Mouse (Mus musculus) stomach, embryonic 16.5 days (tissue): ENCODE measurements around the gene Ccl7. TPM values are rescaled to one million over a fixed set of nuclear protein-coding genes. Genes with fewer than 3 reads are reported as not detected.

Experiments used
- ATAC-seq: fragments of 200-750 bp; cut with Nextera tagmentation; 2 replicates; pipeline ENCODE4 v1.8.0; 2017; ENCODE audit warnings: moderate number of reproducible peaks, moderate TSS enrichment; ENCODE audit not compliant: insufficient read depth, low FRiP score
- H3K27ac ChIP-seq: fragments of 300-500 bp; sonication (generic); 2 replicates; pipeline ENCODE4 v1.5.1; 2014; ENCODE audit warnings: low read length
- H3K27me3 ChIP-seq: fragments of 300-500 bp; sonication (generic); 2 replicates; pipeline ENCODE4 v1.6.1; 2014; ENCODE audit warnings: low read length, control low read depth, mixed read lengths; ENCODE audit not compliant: control insufficient read depth, insufficient read depth
- H3K36me3 ChIP-seq: fragments of 300-500 bp; sonication (generic); 2 replicates; pipeline ENCODE4 v1.6.1; 2014; ENCODE audit warnings: low read length; ENCODE audit not compliant: control insufficient read depth, insufficient read depth
- H3K4me1 ChIP-seq: fragments of 300-500 bp; sonication (generic); 2 replicates; pipeline ENCODE4 v1.6.1; 2014; ENCODE audit warnings: low read length, control low read depth, mixed read lengths; ENCODE audit not compliant: control insufficient read depth, insufficient read depth
- H3K4me2 ChIP-seq: fragments of 300-500 bp; sonication (generic); 2 replicates; pipeline ENCODE4 v1.6.1; 2014; ENCODE audit warnings: low read depth, low read length, mixed read lengths
- H3K4me3 ChIP-seq: fragments of 300-500 bp; sonication (generic); replicated peaks from 2 replicates; pipeline ENCODE4 v1.5.1; 2014; ENCODE audit warnings: mild to moderate bottlenecking, low read length
- H3K9ac ChIP-seq: fragments of 300-500 bp; sonication (generic); 2 replicates; pipeline ENCODE4 v1.6.1; 2014; ENCODE audit warnings: low read length
- H3K9me3 ChIP-seq: fragments of 300-500 bp; sonication (generic); replicated peaks from 2 replicates; pipeline ENCODE4 v1.6.1; 2016; ENCODE audit warnings: low read length, control low read depth; ENCODE audit not compliant: control insufficient read depth
- WGBS: fragments of 180-500 bp; shearing (Covaris S2); extraction: QIAGEN DNeasy Blood & Tissue Kit; methylation state at CpG from one replicate; pipeline ENCODE4 v1.1.7; 2014; 5-methylcytosine and 5-hydroxymethylcytosine counted together
- polyA plus RNA-seq: library from polyadenylated mRNA; unstranded; fragments of >200 nt; fragmentation: Nextera tagmentation; extraction: Ambion mirVana; gene quantifications from 2 replicates; pipeline ENCODE4 v1.2.1, GENCODE M21; 2015

Gene Ccl7
- polyA plus RNA-seq, 1 experiment from 2014 or later = 1.8 TPM

- Histone ChIP-seq H3K27me3 (no peaks in the 10 kb centered on the region), H3K9me3 (no peaks in the 10 kb centered on the region), H3K27ac (no peak overlapping the region), H3K36me3 (no peaks in the 10 kb centered on the region), H3K9ac (no peak overlapping the region), H3K4me1 (no peaks in the 10 kb centered on the region), H3K4me3 (no peak overlapping the region), H3K4me2 (no peak overlapping the region)
- WGBS = 38% methylated on average over 6 of the region's 6 CpGs
- ATAC-seq = no peak
These were observed 2.4 kb downstream of the Ccl7 start for GRCm38 (mm10) chr11:82047746-82048415.

- no peak overlapping the region for H3K9ac ChIP-seq
- no peaks in the 10 kb centered on the region for H3K9me3 ChIP-seq
- ATAC-seq = no peak
- no peaks in the 10 kb centered on the region for H3K27me3 ChIP-seq
- WGBS = 74% methylated on average over 7 of the region's 7 CpGs
- no peak overlapping the region for H3K27ac ChIP-seq
- no peaks in the 10 kb centered on the region for H3K36me3 ChIP-seq
- H3K4me1 ChIP-seq = no peaks in the 10 kb centered on the region
- no peak overlapping the region for H3K4me3 ChIP-seq
- no peak overlapping the region for H3K4me2 ChIP-seq
These were observed 8.3 kb downstream of the Ccl7 start for GRCm38 (mm10) chr11:82053849-82054248.

GRCm38 (mm10) chr11:82057646-82058045, 12.1 kb downstream of the Ccl7 start, which contains the start of gene Ccl11:
Ccl11 (plus strand) TSS chr11:82057823.
- Histone ChIP-seq H3K36me3 (no peaks in the 10 kb centered on the region), H3K4me2 (peak within 1 kb of the TSS; percentile 34), H3K9me3 (no peaks in the 10 kb centered on the region), H3K4me1 (no peaks in the 10 kb centered on the region), H3K9ac (peak within 1 kb of the TSS; percentile 54), H3K27ac (no peak within 1 kb of the TSS), H3K4me3 (peak within 1 kb of the TSS; percentile 29), H3K27me3 (no peaks in the 10 kb centered on the region)
- peak; percentile 47; the same call in 1 of the 2 replicates for ATAC-seq
- WGBS = 56% methylated on average over 6 of the region's 6 CpGs

- H3K4me1 ChIP-seq = no peaks in the 10 kb centered on the region
- WGBS = 71% methylated on average over 3 of the region's 3 CpGs
- no peak overlapping the region for H3K4me2 ChIP-seq
- no peak overlapping the region for H3K9ac ChIP-seq
- no peak overlapping the region for H3K27ac ChIP-seq
- no peak for ATAC-seq
- H3K9me3 ChIP-seq = no peaks in the 10 kb centered on the region
- no peak overlapping the region for H3K4me3 ChIP-seq
- H3K27me3 ChIP-seq = no peaks in the 10 kb centered on the region
- no peaks in the 10 kb centered on the region for H3K36me3 ChIP-seq
These were observed 16.7 kb downstream of the Ccl7 start for GRCm38 (mm10) chr11:82062226-82062625.

- Histone ChIP-seq H3K9ac (no peak overlapping the region), H3K36me3 (no peaks in the 10 kb centered on the region), H3K9me3 (no peaks in the 10 kb centered on the region), H3K4me3 (no peak overlapping the region), H3K27me3 (no peaks in the 10 kb centered on the region), H3K4me2 (no peak overlapping the region), H3K4me1 (no peaks in the 10 kb centered on the region), H3K27ac (no peak overlapping the region)
- ATAC-seq = no peak
- WGBS = 65% methylated on average over 2 of the region's 2 CpGs
These were observed 17.9 kb downstream of the Ccl7 start for GRCm38 (mm10) chr11:82063454-82063853.

GRCm38 (mm10) chr11:82066953-82067571, 21.6 kb downstream of the Ccl7 start:
- no peak overlapping the region for H3K27ac ChIP-seq
- 76% methylated on average over 7 of the region's 7 CpGs for WGBS
- no peaks in the 10 kb centered on the region for H3K36me3 ChIP-seq
- H3K9me3 ChIP-seq = no peaks in the 10 kb centered on the region
- H3K4me1 ChIP-seq = 0 out of 2 replicates have a peak, but pooled peaks cover 5% of the 10 kb centered on the region
- H3K4me2 ChIP-seq = no peak overlapping the region
- no peak overlapping the region for H3K9ac ChIP-seq
- H3K4me3 ChIP-seq = no peak overlapping the region
- ATAC-seq = no peak
- H3K27me3 ChIP-seq = no peaks in the 10 kb centered on the region

- Histone ChIP-seq H3K4me3 (no peak overlapping the region), H3K27ac (peak overlapping the region; percentile 29; the same call in 1 of the 2 replicates), H3K9me3 (no peaks in the 10 kb centered on the region), H3K4me2 (no peak overlapping the region), H3K36me3 (no peaks in the 10 kb centered on the region), H3K27me3 (no peaks in the 10 kb centered on the region), H3K4me1 (0 out of 2 replicates have a peak, but pooled peaks cover 5% of the 10 kb centered on the region), H3K9ac (no peak overlapping the region)
- WGBS = 77% methylated on average over 3 of the region's 3 CpGs
- ATAC-seq = no peak
These were observed 25.6 kb downstream of the Ccl7 start for GRCm38 (mm10) chr11:82071076-82071475.

GRCm38 (mm10) chr11:82072374-82072773, 26.9 kb downstream of the Ccl7 start:
- ATAC-seq = no peak
- no peak overlapping the region for H3K4me3 ChIP-seq
- H3K9me3 ChIP-seq = no peaks in the 10 kb centered on the region
- H3K9ac ChIP-seq = no peak overlapping the region
- H3K4me1 ChIP-seq = 0 out of 2 replicates have a peak, but pooled peaks cover 5% of the 10 kb centered on the region
- H3K36me3 ChIP-seq = no peaks in the 10 kb centered on the region
- no peak overlapping the region for H3K27ac ChIP-seq
- no peak overlapping the region for H3K4me2 ChIP-seq
- 79% methylated on average over 1 of the region's 1 CpGs for WGBS
- H3K27me3 ChIP-seq = no peaks in the 10 kb centered on the region

- H3K4me3 ChIP-seq = no peak overlapping the region
- no peak for ATAC-seq
- 0 out of 2 replicates have a peak, but pooled peaks cover 5% of the 10 kb centered on the region for H3K4me1 ChIP-seq
- H3K27ac ChIP-seq = no peak overlapping the region
- H3K9me3 ChIP-seq = no peaks in the 10 kb centered on the region
- WGBS = 67% methylated on average over 3 of the region's 3 CpGs
- no peak overlapping the region for H3K9ac ChIP-seq
- no peak overlapping the region for H3K4me2 ChIP-seq
- H3K27me3 ChIP-seq = no peaks in the 10 kb centered on the region
- H3K36me3 ChIP-seq = no peaks in the 10 kb centered on the region
These were observed 27.5 kb downstream of the Ccl7 start for GRCm38 (mm10) chr11:82072984-82073383.
